Mouse (Mus musculus) CH12F3 (cell line): ENCODE data around the gene Rtbdn.

Experiments used
- in situ Hi-C: fragments of 300-500 bp; cut with MboI; formaldehyde crosslinking; loops from 2 replicates; pipeline ENCODE4 v1.14.3; 2020; ENCODE audit warnings: low sequenced_read_pairs

Gene Rtbdn

DNA sequence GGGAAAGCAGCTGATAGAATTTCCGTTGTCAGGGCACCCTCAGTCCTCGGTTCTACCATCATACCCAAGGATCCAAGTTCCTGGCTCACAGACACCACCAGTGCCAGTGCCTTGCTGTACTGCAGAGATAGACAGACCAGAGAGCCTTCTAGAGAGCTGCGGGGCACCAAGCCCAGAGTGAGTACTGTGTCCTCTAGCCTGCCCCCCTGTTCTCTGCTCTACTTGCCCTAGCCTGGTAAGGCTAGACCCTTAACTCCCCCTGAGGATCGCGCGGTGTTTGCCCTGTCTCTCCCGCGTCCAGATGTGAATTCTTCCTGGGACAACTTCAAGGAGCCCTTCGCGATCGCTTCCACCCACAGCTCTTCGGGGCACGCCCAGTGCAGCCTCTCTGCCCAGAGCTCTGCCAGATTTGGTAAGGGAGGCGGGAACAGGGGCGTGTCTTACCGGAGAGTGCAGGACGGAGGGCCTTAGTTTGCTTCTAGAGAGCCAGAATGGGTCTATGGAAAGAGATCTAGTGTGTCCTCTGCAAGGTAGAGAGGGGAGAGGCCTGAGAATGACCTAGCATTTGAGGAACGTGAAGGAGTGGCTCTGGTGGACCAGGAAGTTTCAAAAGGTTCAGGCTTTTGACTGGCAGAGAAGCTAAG, 5.9 kb downstream of the Rtbdn start:
- in situ Hi-C loops = no loop called here

DNA sequence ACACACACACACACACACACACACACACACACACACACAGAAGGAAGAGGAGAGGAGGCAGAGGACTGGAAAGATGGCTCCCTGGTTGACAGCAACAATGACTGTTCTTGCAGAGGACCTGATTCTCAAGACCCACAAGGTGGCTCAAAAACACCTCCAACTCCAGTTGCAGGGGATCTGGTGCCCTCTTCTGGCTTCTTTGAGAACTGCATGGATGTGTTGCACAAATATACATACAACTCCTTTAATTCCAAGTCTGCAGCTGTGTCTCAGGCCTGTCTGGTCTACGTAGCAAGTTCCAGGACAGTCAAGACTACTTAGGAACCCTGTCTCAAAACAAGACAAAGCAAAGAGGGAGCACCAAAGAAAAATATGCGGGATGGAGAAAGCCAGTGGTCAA, 10.0 kb downstream of the Rtbdn start:
- in situ Hi-C loops = no loop called here

DNA sequence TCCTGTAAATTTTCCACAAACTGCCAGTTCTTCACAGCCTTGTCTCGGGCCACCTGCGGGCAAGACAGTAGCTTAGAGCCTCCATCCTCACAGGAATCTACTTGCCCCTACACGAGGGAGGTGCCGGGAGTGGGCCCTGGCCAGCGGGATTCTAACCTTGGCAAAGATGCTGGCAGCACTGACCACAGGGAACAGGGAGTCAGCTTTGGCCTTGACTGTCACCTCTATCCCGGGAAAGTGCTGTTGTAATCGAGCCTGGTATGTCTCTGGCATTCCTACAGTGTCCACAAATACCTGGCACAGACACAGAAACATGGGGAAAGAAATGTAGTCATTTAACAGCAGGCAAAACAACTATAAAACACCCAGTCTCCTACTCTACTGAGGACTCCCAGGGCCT, 13.0 kb downstream of the Rtbdn start:
- in situ Hi-C loops = no loop called here

DNA sequence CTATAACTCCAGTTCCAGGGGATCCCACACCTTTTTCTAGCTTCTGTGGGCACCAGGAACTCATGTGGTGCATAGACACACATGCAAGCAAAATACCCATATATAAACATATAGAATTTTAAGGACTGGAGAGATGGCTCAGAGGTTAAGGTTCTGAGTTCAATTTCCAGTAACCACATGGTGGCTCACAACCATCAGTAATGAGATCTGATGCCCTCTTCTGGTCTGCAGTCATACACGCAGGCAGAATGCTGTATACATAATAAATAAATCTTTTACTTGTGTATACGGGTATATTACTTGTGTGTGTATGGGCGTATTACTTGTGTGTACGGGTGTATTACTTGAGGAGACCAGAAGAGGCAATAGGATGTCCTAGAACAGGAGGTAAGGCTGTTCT, 17.2 kb downstream of the Rtbdn start:
- in situ Hi-C loops = no loop called here

DNA sequence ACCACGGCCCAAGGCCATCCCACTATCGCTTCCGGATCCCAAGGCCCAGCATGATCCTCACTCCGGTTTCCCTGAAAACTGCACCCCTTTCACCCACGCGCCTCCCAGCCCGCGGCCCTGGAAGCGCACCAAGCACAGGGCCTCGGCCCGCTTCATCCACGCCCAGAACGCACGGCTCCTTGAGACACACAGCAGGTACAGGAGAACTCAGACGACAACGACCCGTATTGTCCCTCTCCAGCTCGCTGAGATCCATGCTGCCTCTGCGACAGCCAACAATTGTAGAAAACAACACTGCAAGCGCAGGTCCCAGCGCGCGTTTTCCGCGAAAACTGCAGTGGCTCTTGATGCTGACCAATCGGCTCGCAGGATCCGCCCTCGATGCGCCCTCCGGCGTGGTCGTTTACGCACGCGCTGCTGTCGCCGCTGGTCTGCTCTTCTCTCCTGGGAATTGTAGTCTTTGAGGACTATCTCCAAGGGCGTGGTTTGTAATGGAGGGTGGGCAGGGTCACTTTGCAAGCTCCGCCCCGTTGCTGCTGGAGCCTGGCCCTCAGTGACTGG, 19.0 kb downstream of the Rtbdn start:
- in situ Hi-C loops = no loop called here

DNA sequence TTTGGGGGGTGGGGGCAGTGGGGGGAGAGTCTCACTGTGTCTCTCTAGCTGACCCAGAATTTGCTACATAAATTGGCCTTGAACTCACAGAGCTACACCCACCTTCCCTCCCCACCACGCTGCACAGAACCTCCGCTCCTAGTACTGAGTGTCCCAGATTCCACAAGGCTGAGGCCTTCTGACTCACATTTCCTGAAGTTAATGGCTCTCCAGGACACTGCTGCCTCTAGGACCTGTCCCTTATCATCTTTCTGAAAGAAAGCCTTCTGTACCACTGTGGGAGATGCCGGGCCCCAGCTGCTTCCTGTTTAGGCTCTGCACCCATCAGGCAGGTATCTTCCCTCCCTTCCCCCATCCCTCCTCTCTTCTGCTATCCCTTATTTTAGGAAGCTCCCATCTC, 19.8 kb downstream of the Rtbdn start:
- in situ Hi-C loops = no loop called here

DNA sequence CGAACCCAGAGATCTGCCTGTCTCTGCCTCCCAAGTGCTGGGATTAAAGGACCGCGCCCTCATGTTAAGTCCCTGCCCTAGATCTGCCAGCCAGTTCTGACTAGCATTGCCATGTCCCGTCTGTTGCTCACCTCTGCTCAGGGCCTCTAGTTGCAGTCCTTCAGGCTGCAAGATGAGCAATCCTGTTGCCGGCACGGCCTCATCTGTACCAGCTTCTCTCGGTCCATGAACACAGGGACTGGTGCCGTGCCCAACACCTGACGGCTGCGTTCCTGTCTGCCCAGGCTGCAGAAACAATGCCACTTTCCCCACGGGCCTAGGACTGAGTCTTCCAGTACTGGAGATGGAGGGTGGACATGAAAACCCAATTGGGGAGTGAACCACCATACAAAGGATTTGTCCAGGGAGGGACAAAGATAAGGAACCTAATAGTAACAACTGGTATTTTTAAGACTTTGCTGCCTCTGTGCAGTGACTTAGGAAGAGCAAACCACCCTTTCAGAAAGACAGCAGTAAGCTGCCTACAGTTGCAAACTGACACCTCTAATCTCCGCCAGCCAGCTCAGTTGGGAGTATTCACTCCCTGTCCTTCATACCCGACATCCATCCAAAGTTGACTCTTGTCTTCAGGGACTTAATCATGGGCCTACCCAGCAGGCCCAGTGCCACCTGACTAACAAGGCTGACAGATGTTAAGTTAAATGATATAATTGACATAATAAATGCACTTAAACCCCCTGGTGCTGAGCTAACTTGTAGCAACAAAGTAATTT, 20.9 kb downstream of the Rtbdn start:
- in situ Hi-C loops = no loop called here

DNA sequence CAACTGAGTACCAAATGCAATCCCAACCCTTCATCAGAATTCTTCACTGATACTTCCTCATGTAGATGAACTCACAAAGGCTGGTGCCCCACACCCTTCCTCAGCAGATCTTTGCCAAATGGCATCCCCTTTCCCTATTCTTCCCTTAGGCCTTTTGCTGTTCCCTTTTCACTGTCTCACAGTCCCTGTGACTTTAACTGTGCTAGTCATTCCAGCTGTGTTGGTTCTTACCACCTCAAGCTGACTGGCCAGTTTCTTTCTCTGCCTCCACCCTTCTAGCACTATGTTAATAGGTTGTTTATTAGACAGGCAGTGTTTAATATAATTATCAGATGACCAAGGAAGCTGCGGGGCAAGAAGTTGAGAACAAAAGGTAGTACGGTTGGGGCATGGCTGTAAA, 21.9 kb downstream of the Rtbdn start:
- in situ Hi-C loops = no loop called here

DNA sequence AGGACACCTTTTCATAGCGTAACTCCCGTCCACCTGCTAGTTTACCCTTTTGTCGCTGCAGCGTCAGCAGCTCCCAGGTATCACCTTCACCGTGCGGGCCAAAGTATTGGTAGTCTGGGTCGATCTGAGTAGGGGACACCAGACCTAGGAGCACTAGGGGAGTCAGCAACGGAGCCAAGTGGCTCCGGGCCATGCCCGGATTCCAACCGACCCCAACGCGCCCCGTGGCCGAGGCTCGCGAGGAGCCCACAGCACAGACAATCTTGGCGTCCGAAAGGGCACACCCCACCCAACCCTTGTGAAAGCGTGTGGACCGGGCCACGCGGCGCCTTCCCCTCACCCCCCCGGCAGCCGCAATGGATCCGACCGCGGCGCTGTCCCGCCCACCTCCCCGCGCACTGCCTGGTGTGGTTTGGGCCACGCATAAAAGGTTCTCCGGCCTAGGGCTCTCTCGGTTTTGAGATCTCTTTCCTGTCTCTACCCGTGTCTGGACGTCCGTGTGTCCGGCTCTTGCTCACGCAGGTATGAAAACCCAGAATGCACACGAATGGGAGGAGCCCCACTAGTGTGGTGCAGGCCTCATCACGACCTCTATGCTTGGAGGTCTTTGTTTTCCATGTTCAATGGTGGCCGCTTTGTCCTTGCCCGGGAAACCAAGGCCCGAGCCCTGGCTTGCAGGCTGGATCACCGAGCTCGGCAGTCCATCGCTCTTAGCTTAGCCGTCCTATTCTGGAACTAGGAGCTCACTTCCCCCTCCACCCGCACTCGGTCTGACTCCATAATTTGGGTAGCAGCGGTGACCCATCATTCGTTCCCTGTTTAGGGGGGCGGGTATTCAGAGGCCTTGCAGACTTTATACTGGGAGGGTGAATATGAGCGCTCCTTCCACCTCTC, 22.7 kb downstream of the Rtbdn start, which contains the start of the genes Gm49661, Prdx2 and Rnaseh2a:
Gene Gm49661 (minus strand): TSS at position 193 of the 894 bp plus-strand sequence.
Gene Prdx2 (plus strand): TSS at position 347 of the 894 bp plus-strand sequence.
Gene Rnaseh2a (minus strand): TSS at position 527 of the 894 bp plus-strand sequence.
- in situ Hi-C loops = no loop called here

DNA sequence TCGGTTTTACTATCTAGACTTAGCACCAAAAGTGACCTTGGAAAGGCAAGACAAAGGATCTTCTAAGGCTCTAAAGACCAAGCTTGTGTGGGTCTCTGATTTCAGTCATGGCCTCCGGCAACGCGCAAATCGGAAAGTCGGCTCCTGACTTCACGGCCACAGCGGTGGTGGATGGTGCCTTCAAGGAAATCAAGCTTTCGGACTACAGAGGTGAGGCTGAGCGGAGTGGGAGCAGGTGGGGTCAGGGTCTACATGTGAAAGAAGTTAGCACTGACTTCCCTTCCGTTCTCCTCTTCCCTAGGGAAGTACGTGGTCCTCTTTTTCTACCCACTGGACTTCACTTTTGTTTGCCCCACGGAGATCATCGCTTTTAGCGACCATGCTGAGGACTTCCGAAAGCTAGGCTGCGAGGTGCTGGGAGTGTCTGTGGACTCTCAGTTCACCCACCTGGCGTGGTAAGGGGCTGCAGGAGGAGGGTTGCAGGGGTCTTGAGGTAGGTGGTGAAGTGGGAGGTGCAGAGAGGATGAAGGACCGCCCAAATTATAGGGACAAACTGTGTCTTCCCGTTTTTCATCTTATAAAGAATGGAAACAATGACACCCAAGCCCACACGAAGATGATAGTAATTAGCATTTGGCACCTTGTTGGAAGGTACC, 23.5 kb downstream of the Rtbdn start:
- in situ Hi-C loops = no loop called here

DNA sequence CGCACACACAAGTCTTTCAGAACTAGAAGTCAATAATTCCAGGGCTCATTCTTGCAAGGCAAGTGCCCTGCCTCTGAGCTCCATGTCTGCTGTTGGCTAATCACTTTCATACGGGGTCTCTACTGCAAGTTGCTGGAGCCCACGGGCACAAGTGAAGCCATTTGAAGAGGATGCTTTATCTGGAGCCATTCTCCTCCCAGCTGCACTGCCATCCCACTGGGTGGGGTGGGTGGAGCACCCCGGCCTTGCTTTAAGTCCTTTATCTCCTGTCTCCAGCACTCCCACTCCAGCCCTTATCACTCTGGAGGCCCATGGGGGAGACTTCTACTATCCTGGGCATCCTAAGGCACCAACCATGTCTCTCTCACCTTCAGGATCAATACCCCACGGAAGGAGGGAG, 24.1 kb downstream of the Rtbdn start:
- in situ Hi-C loops = no loop called here

DNA sequence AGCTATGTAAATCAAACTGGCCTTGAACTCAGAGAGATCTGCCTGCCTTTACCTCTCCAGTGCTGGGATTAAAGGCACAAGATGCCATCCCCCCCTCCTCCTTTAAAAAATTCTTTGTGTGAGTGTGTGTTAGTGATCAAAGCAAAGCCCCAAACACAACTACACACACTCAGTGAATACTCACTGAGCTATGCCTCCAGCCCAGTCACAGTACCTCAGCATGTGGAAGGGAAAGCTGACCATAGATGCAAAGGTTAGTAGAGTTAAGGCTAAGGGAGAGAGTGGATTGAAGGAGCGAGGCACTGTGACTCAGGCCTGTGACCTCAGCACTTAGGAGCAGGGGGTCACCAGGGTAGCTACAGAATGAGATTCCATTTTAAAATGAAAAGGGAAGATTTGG, 26.3 kb downstream of the Rtbdn start:
- in situ Hi-C loops = no loop called here

DNA sequence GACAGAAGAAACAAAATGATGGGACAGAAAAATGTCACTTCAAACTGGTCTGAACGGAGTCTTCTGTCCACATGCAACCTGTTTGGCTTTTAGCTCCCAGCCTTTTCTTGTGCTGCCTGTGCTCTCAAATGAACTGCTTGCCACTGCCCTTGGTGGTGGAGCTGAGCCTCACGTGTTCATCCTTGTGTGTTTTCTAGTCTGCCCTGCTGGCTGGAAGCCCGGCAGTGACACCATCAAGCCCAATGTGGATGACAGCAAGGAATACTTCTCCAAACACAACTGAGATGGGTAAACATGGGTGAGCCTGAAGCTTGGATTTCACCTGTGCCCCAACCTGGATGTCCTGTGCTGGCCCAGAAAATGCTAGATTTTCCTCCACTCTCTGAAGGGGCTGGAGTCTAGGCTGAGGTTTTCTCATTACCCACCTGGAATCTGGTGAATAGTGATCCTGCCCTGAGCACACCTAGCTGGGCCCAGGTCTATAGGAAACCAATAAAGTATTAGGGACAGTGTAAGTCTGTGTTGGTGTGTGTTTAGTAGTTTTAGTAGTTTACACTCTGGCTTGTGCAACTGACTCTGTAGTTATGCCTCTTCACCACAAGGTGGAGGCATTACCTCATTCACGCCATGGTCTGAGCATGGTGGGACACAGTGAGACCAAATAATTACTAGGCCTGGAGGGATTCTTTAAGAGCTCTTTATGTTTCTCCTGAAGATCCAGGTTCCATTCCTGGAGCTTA, 27.2 kb downstream of the Rtbdn start:
- in situ Hi-C loops = no loop called here

DNA sequence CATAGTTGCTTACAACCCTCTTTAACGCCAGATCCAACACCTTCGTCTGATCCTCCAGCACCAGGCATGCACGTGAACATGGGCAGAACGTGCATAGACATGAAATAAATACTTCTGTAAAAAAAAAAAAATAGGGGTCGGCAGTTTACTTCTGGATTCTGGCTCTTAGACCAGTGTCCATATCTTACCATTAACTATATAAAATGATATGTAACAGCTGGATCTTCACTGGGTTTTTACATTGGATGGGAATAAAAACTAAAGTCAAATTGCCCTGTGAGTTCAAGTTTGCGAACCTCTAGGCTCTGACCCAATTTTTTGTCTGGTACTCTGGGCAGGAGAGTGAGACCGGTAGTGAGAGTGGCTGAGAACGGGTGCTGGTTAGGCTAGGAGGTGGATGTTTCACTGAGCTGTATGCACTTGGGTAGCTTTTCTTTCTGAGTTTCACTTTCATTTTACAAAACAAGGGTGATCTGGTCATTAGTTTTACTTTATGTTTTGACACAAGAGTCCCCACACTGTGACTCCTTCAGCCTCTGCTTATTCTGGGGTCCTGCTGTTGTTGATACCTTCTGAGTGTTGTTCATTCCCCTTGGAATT, 27.9 kb downstream of the Rtbdn start:
- in situ Hi-C loops = no loop called here

DNA sequence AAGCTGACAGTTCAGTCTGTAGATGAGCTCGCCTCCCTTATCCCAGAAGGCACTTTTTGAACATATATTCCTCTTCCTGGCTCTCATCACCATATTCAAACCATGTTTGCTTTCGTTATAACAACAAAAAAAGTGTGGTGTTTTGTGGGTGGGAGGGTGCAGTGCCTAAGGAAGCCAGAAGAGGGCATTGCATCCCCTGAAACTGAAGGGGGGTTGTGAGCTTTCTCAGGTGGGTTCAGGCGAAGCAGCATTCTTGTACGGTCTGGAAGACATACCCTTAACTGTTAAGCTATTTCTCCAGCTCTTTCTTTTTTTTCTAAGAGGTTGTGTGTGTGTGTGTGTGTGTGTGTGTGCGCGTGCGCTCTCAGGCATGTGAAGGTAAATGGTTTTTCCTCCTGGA, 28.6 kb downstream of the Rtbdn start:
- in situ Hi-C loops = no loop called here

DNA sequence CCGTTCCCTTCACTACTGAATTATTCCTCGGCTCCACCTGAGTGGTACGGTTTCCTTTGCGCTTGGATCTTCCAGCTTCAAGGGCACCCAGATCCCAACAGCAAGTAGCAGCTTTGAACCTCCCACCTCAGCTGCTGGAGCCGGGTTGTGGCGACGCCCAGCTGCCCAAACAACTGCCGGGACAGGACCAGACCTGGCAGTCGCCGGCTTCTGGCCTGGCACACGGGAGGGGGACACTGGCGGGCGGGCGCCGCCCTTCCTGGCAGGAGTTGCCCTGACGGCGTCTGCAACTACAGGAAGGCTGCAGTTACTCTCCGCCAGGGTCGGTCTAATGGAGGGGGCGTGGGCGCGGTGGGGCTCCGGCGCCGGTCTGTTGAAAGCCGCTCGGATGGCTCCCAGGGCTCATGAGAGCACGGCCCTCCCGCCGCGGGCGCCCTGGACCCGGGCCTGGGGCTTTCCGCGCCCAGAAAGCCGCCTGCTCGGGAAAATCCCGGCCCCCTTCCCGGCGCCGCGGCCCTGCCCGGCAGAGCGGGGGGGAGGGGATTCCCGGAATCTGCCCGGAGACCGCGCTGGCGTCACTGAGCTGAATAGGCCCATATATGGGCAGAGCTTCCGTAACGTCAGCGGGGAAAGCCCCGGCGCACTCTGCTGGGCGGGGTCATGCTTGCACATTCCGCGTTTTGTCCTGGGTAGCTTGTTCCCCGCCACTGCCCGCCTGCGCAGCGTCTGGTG, 29.4 kb downstream of the Rtbdn start:
- in situ Hi-C loops = no loop called here

DNA sequence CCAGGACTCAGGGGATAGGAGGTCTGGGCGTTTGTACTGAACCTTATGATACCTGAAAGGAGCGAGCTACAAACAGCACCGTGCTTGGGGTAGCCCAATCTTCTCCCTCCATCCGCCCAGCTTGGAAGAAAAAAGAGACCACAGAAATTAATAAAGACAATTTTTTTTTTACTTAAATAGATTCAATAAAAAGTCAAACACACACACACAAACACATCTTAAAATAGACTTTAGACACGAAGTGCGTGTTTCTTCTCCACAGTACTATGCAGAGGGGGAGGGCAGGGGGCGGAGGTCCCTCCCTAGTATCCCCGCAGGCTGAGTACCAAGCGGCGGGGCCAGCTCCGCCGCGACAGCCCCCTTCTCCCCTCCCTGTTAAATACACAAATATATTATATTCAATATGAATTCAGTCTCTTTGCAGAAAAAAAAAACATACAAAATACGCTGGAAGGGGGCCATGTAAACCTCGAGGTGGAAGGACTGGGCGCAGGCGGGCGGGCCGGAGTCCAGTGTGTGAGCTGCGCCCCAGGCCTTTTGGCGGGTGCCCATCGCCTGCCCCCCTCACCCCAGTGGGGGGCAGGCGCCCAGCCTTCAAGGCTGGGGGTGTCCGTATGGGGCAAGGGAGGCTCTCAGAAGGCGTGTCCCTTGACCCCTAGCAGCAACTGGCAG, 30.1 kb downstream of the Rtbdn start:
- in situ Hi-C loops = no loop called here
